Mouse (Mus musculus) olfactory bulb, adult 2 months (tissue): ENCODE data around the gene 4930579F01Rik.

Experiments used
- CTCF ChIP-seq: fragments of 200-500 bp; IDR thresholded peaks from 2 replicates; pipeline ENCODE4 v1.5.1; 2012; ENCODE audit warnings: low read depth, mild to moderate bottlenecking, low read length, moderate library complexity; ENCODE audit not compliant: insufficient read depth
- POLR2A ChIP-seq: fragments of 200-500 bp; IDR thresholded peaks from 2 replicates; pipeline ENCODE4 v1.6.1; 2012; ENCODE audit warnings: mild to moderate bottlenecking, low read depth, low read length, moderate library complexity; ENCODE audit not compliant: insufficient read depth

DNA sequence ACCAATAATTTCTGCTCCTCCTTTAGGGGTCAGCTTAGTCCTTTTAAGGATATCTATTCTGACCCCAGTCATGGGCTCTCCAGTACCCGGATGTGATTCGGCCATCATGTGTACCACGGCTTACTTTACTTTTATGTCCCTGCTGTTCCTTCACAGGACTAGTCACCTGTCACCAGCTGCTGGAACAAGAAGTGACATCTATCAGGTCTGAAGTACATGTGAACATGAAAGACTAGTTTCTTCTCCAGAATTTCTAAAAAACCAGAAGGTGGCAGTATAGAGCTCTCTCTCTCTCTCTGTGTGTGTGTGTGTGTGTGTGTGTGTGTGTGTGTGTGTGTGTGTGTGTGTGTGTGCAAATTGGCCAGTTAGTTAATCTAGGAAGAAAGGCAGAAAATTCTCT lies 46.8 kb upstream of the 4930579F01Rik start:
- TF ChIP-seq CTCF = no peak
- no peak for TF ChIP-seq POLR2A
